Mouse (Mus musculus) R1 (cell line): ENCODE data around the gene Fam208a.

ENCODE experiments used
- DNase-seq: peaks from one replicate; pipeline ENCODE4 v3.0.0-alpha.2; 2018; ENCODE audit warnings: low read depth, low spot score

Fam208a gene

DNA sequence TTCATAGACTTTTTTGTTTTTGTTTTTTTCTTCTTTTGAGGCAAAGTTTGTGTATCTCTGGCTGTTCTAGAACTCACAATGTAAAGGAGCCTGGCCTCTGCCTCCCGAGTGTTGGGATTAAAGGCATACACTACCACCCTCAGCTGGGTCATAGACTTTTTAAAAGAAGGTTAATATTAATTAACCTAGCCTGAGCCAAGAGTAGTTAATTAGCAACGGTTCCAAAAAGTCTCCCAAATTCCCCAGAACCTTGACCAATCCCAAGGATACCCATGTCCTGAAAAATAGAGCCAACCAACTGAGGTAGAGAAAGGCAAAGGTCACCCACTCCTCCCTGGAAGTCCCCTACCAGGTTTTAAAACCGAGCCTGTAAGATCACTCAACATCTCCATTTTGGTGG lies 7.8 kb upstream of the Fam208a start:
- no peak for DNase-seq

DNA sequence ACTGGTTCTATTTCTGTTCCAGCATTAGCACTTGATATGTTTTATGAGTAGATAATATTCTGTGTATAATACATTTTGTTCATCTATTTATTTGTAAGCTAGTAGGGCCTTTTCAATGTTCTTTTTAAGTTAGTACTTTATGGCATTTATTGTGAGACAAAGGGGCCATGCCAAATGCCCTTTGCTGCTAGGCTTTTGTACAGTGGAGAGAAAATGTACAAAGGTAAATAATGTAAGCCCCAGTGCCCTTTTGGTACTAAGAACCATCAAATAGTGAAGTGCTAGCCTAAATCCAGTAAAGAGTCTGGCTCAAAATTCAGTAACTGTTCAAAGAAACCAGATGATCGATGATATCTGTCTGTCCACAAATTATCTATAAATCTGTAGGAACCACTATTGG lies 6.3 kb upstream of the Fam208a start:
- DNase-seq, result no peak

GRCm38 (mm10) chr14:27428973-27429711 lies 508 bp downstream of the Fam208a start:
- peak; percentile 93 for DNase-seq

- no peak for DNase-seq
Measured at GRCm38 (mm10) chr14:27430280-27430679, 1.6 kb downstream of the Fam208a start.

GRCm38 (mm10) chr14:27432064-27432463 lies 3.4 kb downstream of the Fam208a start:
- no peak for DNase-seq

- no peak for DNase-seq
Measured at GRCm38 (mm10) chr14:27436116-27436515, 7.5 kb downstream of the Fam208a start.

DNA sequence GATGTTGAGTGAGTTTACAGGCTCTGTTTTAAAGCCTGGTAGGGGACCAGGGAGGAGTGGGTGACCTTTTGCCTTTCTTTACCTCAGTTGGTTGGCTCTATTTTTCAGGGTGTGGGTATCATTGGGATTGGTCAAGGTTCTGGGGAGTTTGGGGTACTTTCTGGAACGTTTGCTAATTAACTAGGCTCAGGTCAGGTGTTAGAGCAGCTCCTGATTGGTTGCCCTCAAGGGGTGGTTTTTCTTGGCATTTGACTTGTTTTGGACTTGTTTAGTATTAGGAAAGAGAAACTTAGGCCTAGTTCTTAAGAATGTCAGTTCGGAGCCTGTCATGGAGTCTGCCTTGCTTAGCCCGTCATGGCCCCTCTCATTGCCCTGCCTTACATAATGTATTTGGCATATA lies 8.2 kb downstream of the Fam208a start:
- peak; percentile 65 for DNase-seq

GRCm38 (mm10) chr14:27440921-27441320 lies 12.3 kb downstream of the Fam208a start:
- DNase-seq, result peak; percentile 74

DNA sequence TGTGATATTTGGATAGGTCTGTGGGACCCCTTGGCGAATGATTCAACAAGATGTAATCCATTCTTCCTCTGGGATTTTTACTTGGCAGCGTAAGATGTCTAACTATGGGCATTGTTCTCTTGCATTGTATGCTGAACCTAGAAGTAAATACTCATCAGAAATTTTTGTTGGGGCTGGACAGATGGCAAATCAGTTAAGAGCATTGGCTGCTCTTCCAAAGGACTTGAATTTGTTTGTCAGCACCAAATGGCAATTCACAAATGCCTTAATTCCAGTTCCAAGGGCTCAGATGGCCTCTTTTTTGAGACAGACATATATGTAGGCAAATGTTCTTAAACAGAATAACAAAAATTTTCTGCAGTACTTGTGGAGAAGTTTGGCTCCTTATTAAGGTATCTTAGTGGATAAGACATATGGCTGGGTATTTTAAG lies 16.2 kb downstream of the Fam208a start:
- no peak for DNase-seq

DNA sequence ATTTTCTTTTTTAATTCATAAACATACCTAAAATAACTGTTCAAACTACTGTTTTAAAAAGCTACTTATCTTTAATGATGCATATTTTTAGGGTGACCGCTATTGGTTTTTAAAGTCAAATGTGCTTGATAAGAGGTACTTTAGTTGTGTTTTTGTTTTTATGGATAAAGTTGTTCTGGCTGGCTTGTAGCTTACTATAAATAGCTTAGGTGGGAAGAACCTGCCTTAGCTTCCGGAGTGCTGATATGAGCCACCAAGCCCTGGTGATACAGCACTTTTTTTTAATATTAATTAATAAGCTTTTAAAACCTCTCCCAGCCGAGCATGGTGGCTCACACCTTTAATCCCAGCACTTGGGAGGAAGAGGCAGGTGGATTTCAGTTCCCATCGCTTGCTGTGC lies 18.3 kb downstream of the Fam208a start:
- no peak for DNase-seq

DNA sequence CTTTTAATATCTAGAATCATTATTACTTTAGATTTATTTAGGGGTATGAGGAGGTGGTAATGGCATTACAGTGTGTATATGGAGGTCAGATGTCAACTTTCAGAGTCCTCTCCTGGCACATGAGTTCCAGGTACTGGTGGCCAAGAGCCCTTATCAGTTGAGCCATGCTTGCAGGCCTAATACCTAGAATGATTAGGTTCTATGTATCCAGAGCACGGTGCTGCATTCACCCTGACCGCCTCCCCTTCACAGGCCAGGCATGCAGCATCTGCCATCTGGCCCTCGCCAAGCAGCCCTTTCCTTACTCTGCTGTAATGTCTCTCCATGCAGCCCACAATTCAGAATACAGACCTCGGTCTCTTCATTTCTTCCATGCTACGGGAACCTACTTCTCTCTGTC lies 62.8 kb downstream of the Fam208a start:
- DNase-seq, result no peak

- peak; percentile 71 for DNase-seq
Measured at GRCm38 (mm10) chr14:27493516-27493915, 64.9 kb downstream of the Fam208a start.

GRCm38 (mm10) chr14:27501096-27501495 lies 72.5 kb downstream of the Fam208a start:
- DNase-seq, result no peak

DNA sequence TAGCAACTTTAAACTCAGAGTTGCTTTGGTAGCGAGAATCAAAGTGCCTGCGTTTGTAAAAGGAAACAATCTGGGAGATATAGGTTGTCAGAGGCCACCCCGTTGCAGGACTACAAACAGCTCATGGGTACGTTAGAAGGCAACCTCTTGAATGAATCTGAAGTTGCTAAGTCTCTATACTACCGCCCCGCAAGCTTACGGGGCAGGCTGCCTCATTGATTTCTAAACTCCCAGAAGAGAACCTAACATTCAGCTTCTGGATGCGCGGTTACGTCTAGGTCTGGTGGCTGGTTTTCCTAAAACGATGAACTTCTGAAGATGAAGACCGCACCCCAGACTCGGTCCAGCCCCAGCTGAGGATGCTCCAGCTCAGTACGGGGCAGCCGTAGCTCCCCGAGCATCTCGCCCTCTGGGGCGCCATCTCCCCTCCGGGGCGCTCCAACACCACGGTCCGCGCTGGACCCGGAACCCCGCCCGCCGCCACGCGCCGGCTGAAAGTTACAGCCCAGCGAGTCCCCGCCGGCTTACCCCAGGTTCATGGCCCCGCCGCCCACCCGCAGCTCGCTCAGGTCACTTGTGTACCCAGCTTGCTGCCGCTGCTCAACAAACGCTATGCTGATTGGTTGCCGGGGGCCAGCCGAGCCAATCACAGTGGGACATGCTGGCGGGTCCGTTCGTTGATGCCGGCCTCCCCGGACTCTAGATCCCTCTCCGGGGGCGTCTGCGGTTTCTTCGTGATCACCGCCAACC lies 79.4 kb downstream of the Fam208a start, which contains the start of gene Ccdc66:
Gene Ccdc66, minus strand, starts transcription at position 567 of the 750 bp plus-strand sequence.
- peak; percentile 95 for DNase-seq

- DNase-seq, result peak; percentile 54
Measured at GRCm38 (mm10) chr14:27508644-27509301, 80.1 kb downstream of the Fam208a start.

DNA sequence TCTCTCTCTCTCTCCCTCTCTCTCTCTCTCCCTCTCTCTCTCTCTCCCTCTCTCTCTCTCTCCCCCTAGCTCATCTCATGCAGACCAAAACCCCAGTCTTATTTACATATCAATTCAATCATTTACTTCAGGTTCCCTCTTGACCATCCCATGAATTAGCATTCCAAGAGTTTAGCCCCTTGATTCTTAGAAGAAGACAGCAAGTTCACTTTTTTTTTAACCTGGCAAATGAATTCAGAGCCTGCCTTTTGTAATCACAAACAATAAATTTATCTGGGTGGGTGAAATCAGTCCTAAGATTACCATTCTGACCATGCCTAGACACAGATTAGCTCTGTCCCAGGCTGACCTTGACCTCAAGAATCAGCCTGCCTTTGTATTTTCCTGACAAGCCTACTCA lies 95.9 kb downstream of the Fam208a start:
- DNase-seq, result peak; percentile 83
